Comparison of ENCODE assay signal across 23 mouse cellular contexts in the genomic region with DNA sequence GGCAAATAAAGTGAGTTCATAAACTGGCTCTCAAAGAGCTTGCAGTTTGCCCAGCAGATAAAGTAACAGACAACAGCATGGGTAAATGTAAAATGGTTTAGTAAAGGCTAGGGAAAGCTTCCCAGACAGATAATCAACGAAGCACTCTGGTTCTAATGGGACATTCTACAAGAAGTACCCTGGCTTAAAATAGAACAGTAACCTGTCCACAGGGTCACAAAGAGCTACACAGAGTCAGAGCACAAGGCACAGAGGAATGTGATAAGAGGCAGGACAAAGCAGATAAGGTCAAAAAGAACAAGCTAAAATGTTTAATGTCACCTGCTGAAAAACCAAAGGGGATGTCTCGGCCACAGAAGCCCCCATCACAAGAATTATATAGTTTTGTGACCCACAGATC. TPM values are rescaled to one million over a fixed set of nuclear protein-coding genes. Genes with fewer than 3 reads are reported as not detected.
A peak's percentile ranks its signal among the peaks of the same experiment; 100 is the strongest.
DNase-seq lines count a peak whose midpoint lies in the region; ATAC-seq and TF ChIP-seq lines count a peak whose summit lies in the region.
"Had no signal": no experiment of that assay in that cellular context is flagged by ENCODE, and none has a peak within 500 bp of the region (broad histone marks: within the 10 kb centered on the region; RNA-seq: fewer than 3 reads in every experiment).

No protein-coding gene starts in this region.

- no peaks in the 10 kb centered on the region for H3K36me3 ChIP-seq in heart, embryonic 12.5 days
- no peaks in the 10 kb centered on the region for H3K36me3 ChIP-seq in heart, postnatal 0 days (replicated peaks; ENCODE audit: control insufficient read depth, insufficient read depth, low read length)
- H3K36me3 ChIP-seq: embryonic facial prominence, embryonic 15.5 days; forebrain, embryonic 10.5 days; G1E; hindbrain, embryonic 12.5 days had no signal

- no peak overlapping the region for H3K4me3 ChIP-seq in gastrocnemius, adult 2 months
- H3K4me3 ChIP-seq in heart, embryonic 12.5 days, result no peak overlapping the region
- H3K4me3 ChIP-seq in layer of hippocampus, adult 2 months, result no peak overlapping the region
- H3K4me3 ChIP-seq in heart, postnatal 0 days (ENCODE audit: low read depth, low read length), result no peak overlapping the region
- H3K4me3 ChIP-seq: embryonic facial prominence, embryonic 15.5 days; erythroblast, embryonic 14.5 days; forebrain, embryonic 10.5 days; hindbrain, embryonic 12.5 days had no signal

- TF ChIP-seq CTCF in gastrocnemius, adult 2 months (IDR thresholded peaks at IDR 0.05), result no peak
- no peak for TF ChIP-seq CTCF in layer of hippocampus, adult 2 months (conservative IDR thresholded peaks at IDR 0.05)
- TF ChIP-seq CTCF in heart, postnatal 0 days (IDR thresholded peaks at IDR 0.05; ENCODE audit: low read depth), result no peak

- no peak for ATAC-seq in heart, embryonic 12.5 days (ENCODE audit: insufficient number of reproducible peaks, low FRiP score)
- ATAC-seq in heart, postnatal 0 days (ENCODE audit: insufficient read depth, low read depth), result peak; percentile 58
- ATAC-seq: CD4-positive, CD25-positive, alpha-beta regulatory T cell, adult 4 months; forebrain, embryonic 14.5 days; hindbrain, embryonic 16.5 days; inflammation-experienced regulatory T-cells, adult 6 months; intestine, postnatal 0 days had no signal

- 13% methylated on average over 2 of the region's 2 CpGs for WGBS in heart, embryonic 12.5 days
- WGBS in heart, postnatal 0 days, result 24% methylated on average over 2 of the region's 2 CpGs

- intact Hi-C loops in gastrocnemius, adult 2 months (cut with DNase I), result no loop called here
- intact Hi-C loops in gastrocnemius, postnatal 14 days (cut with DNase I; ENCODE audit: low total_unique reads), result no loop called here
- intact Hi-C loops in heart, postnatal 25 days (cut with DNase I), result no loop called here

- TF ChIP-seq EP300 in heart, postnatal 0 days (IDR thresholded peaks at IDR 0.05; ENCODE audit: low read depth), result peak; percentile 92

- no peaks in the 10 kb centered on the region for H3K27me3 ChIP-seq in heart, embryonic 12.5 days (replicated peaks)
- H3K27me3 ChIP-seq in heart, postnatal 0 days (ENCODE audit: control insufficient read depth, insufficient read depth, low read length), result no peaks in the 10 kb centered on the region
- H3K27me3 ChIP-seq: embryonic facial prominence, embryonic 15.5 days; hindbrain, embryonic 12.5 days had no signal

- no peaks in the 10 kb centered on the region for H3K9me3 ChIP-seq in heart, embryonic 12.5 days (replicated peaks)
- H3K9me3 ChIP-seq in heart, postnatal 0 days (replicated peaks; ENCODE audit: control insufficient read depth, low read length), result no peaks in the 10 kb centered on the region
- H3K9me3 ChIP-seq: embryonic facial prominence, embryonic 15.5 days; forebrain, embryonic 10.5 days; G1E; hindbrain, embryonic 12.5 days had no signal

- DNase-seq in gastrocnemius, adult 2 months, result no peak
- no peak for DNase-seq in gastrocnemius, postnatal 14 days
- no peak for DNase-seq in heart, postnatal 25 days (ENCODE audit: low spot score)
- DNase-seq in layer of hippocampus, adult 2 months (ENCODE audit: low spot score in 2 of 2), result no peak
- DNase-seq in layer of hippocampus, adult 11-12 months (ENCODE audit: low spot score), result no peak
- DNase-seq in heart, postnatal 0 days (ENCODE audit: low spot score), result peak; percentile 81
- DNase-seq: adrenal gland, postnatal 10 days; B cell, adult 2 months; cerebellum, adult 11 months; cerebellum, adult 8-10 months; cerebellum, postnatal 14 days; embryo, embryonic 11 days had no signal

- peaks cover 46% of the 10 kb centered on the region for H3K4me1 ChIP-seq in heart, embryonic 12.5 days (replicated peaks)
- H3K4me1 ChIP-seq in heart, postnatal 0 days (ENCODE audit: control insufficient read depth, insufficient read depth), result peaks cover 45% of the 10 kb centered on the region
- H3K4me1 ChIP-seq: embryonic facial prominence, embryonic 15.5 days; forebrain, embryonic 10.5 days; hindbrain, embryonic 12.5 days had no signal

- H3K27ac ChIP-seq in gastrocnemius, adult 2 months, result peak overlapping the region; percentile 67
- peak overlapping the region; percentile 88 for H3K27ac ChIP-seq in heart, embryonic 12.5 days (ENCODE audit: poor library complexity, severe bottlenecking)
- H3K27ac ChIP-seq in layer of hippocampus, adult 2 months, result 0 out of 2 replicates have a peak overlapping the region, but pooled peaks have one; percentile 0
- peak overlapping the region; percentile 96 for H3K27ac ChIP-seq in heart, postnatal 0 days (ENCODE audit: low read depth)
- H3K27ac ChIP-seq: embryonic facial prominence, embryonic 15.5 days; forebrain, embryonic 10.5 days; hindbrain, embryonic 12.5 days had no signal

- H3K4me2 ChIP-seq in heart, embryonic 12.5 days, result peak overlapping the region; percentile 10
- H3K4me2 ChIP-seq in heart, postnatal 0 days (ENCODE audit: low read depth, low read length), result peak overlapping the region; percentile 33
- H3K4me2 ChIP-seq: embryonic facial prominence, embryonic 15.5 days; hindbrain, embryonic 12.5 days had no signal

- no peak overlapping the region for H3K9ac ChIP-seq in heart, embryonic 12.5 days
- H3K9ac ChIP-seq in heart, postnatal 0 days (replicated peaks; ENCODE audit: low read depth, low read length), result peak overlapping the region; percentile 29; the same call in 1 of the 2 replicates
- H3K9ac ChIP-seq: embryonic facial prominence, embryonic 15.5 days; hindbrain, embryonic 12.5 days had no signal

RNA-seq across cellular contexts. Expression of a gene that starts 4.7 kb away (rescaled TPM):
- total RNA-seq in gastrocnemius, adult 2 months (2021), result 10 to 100 TPM in 1 of 2 experiments, 1 to 10 TPM in 1; 7.6 to 25.9 TPM
- 1 to 10 TPM; 1.6 TPM for total RNA-seq in gastrocnemius, postnatal 14 days (2021)
- polyA plus RNA-seq in heart, embryonic 12.5 days (2016; fragmentation: Nextera tagmentation; extraction: Ambion mirVana), result 666 and 709 TPM in 2 replicates
- 1,000 to 10,000 TPM; 6,036 to 6,221 TPM for total RNA-seq in heart, postnatal 25 days (2021)
- 1 to 10 TPM in 1 of 2 experiments, under 1 TPM in 1; 0.98 to 1.4 TPM for total RNA-seq in layer of hippocampus, adult 2 months (2021)
- total RNA-seq in heart, postnatal 0 days (2014; rRNA removed; ENCODE audit: low replicate concordance), result 3,810 and 4,371 TPM in 2 replicates
- 3,198 and 3,248 TPM in 2 replicates for polyA plus RNA-seq in heart, postnatal 0 days (2015; fragmentation: Nextera tagmentation; extraction: Ambion mirVana)
- total RNA-seq: G1E had no signal
- polyA plus RNA-seq: erythroblast, embryonic 14.5 days; G1E had no signal

RNA-seq across cellular contexts. Expression of a gene that starts 47.0 kb away (rescaled TPM):
- total RNA-seq in gastrocnemius, adult 2 months (2021), result 10 to 100 TPM; 45.6 to 62.4 TPM
- total RNA-seq in gastrocnemius, postnatal 14 days (2021), result 10 to 100 TPM; 28.0 to 68.5 TPM
- polyA plus RNA-seq in heart, embryonic 12.5 days (2016; fragmentation: Nextera tagmentation; extraction: Ambion mirVana), result 5.5 TPM in 2 replicates
- 10 to 100 TPM; 14.5 to 16.1 TPM for total RNA-seq in heart, postnatal 25 days (2021)
- 10 to 100 TPM; 22.8 to 25.1 TPM for total RNA-seq in layer of hippocampus, adult 2 months (2021)
- total RNA-seq in heart, postnatal 0 days (2014; rRNA removed; ENCODE audit: low replicate concordance), result 17.6 and 21.2 TPM in 2 replicates
- 3.3 and 4.1 TPM in 2 replicates for polyA plus RNA-seq in heart, postnatal 0 days (2015; fragmentation: Nextera tagmentation; extraction: Ambion mirVana)
- polyA plus RNA-seq: G1E had no signal

Comparison
In these comparisons a context has a peak if more than half of its experiments do, and no peak if none do; other contexts are left out.
1. H3K27ac ChIP-seq: peak in every context shown above with its lines; median percentile 96 in heart, postnatal 0 days; 88 in heart, embryonic 12.5 days; 67 in gastrocnemius, adult 2 months; 0 in layer of hippocampus, adult 2 months.
2. RNA of a gene that starts 4.7 kb away (total RNA-seq): 6,036 to 6,221 TPM in heart, postnatal 25 days and 3,810 to 4,371 TPM in heart, postnatal 0 days; 7.6 to 25.9 TPM in gastrocnemius, adult 2 months, 1.6 TPM in gastrocnemius, postnatal 14 days and 0.98 to 1.4 TPM in layer of hippocampus, adult 2 months; every median in the first group is over 100 times any median in the second.